ENCODE assay signal across 8 mouse cellular contexts in the genomic region with DNA sequence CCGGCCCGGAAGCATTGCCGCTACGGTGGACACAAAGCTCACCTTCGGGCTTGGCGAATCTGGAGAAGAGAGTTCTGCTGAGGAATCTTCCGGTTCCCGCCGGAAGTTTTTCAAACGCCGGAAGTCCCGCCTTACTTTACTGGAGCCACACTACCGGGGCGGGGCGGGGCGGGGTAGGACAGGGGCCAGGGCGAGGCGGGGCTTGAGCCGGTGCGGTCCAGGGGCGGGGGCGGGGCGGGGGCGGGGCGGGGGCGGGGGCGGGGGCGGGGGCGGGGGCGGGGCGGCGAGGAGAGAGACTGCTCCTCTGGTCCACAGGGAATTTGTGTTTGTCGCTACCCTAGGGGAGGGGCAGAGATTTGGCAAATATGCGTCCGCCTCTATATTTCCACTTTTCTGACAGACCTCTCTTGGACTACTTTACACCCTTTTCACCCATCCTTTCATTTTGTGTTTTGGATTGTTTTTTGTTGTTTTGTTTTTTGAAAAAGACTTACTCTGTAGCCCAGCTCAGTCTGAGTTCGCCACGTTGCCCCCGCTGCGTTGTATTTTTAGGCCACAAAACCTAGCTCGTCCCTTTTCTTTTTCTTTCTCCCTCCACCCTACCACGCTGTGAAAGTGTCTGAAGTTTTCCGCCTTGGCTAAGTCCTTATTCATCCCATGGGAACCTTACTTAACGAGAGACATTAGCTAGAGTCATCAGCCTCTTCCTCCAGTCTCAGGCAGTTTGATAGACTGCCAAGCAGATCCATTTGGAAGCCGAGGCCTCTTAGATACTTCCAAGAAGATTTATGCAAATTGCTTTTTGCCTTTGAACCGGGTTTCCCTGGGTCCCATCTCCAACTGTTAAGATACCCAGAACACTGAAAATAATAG. TPM values are rescaled to one million over a fixed set of nuclear protein-coding genes. Genes with fewer than 3 reads are reported as not detected.
DNase-seq lines count a peak whose midpoint lies in the region; ATAC-seq and TF ChIP-seq lines count a peak whose summit lies in the region.

A gene (minus strand): TSS at position 97 of the 873 bp plus-strand sequence.

- H3K4me3 ChIP-seq in erythroblast, embryonic 14.5 days (replicated peaks), result peak within 1 kb of the TSS; percentile 79
- H3K4me3 ChIP-seq in heart, embryonic 13.5 days, result peak within 1 kb of the TSS; percentile 87
- H3K4me3 ChIP-seq in kidney, postnatal 0 days (replicated peaks; ENCODE audit: low read depth, low read length), result peak within 1 kb of the TSS; percentile 78
- peak within 1 kb of the TSS; percentile 91 for H3K4me3 ChIP-seq in liver, embryonic 13.5 days (replicated peaks)
- peak within 1 kb of the TSS; percentile 77 for H3K4me3 ChIP-seq in stomach, embryonic 15.5 days (replicated peaks)

- no peaks in the 10 kb centered on the region for H3K27me3 ChIP-seq in erythroblast, embryonic 14.5 days (ENCODE audit: control insufficient read depth)
- no peaks in the 10 kb centered on the region for H3K27me3 ChIP-seq in heart, embryonic 13.5 days (replicated peaks)
- H3K27me3 ChIP-seq in kidney, postnatal 0 days (ENCODE audit: insufficient read depth, low read length), result no peaks in the 10 kb centered on the region
- H3K27me3 ChIP-seq in liver, embryonic 13.5 days, result no peaks in the 10 kb centered on the region
- no peaks in the 10 kb centered on the region for H3K27me3 ChIP-seq in stomach, embryonic 15.5 days (replicated peaks)

- TF ChIP-seq CTCF in kidney, postnatal 0 days (IDR thresholded peaks at IDR 0.05; ENCODE audit: low read depth), result no peak

- H3K9ac ChIP-seq in heart, embryonic 13.5 days, result peak within 1 kb of the TSS; percentile 90
- peak within 1 kb of the TSS; percentile 60 for H3K9ac ChIP-seq in kidney, postnatal 0 days (ENCODE audit: low read depth, low read length)
- H3K9ac ChIP-seq in liver, embryonic 13.5 days, result peak within 1 kb of the TSS; percentile 89
- peak within 1 kb of the TSS; percentile 60 for H3K9ac ChIP-seq in stomach, embryonic 15.5 days

- H3K9me3 ChIP-seq in erythroblast, embryonic 14.5 days (ENCODE audit: control insufficient read depth, low read length), result no peaks in the 10 kb centered on the region
- H3K9me3 ChIP-seq in heart, embryonic 13.5 days, result no peaks in the 10 kb centered on the region
- no peaks in the 10 kb centered on the region for H3K9me3 ChIP-seq in kidney, postnatal 0 days (replicated peaks; ENCODE audit: low read length)
- H3K9me3 ChIP-seq in liver, embryonic 13.5 days (replicated peaks), result no peaks in the 10 kb centered on the region
- no peaks in the 10 kb centered on the region for H3K9me3 ChIP-seq in stomach, embryonic 15.5 days

- peak within 1 kb of the TSS; percentile 48 for H3K27ac ChIP-seq in heart, embryonic 13.5 days (replicated peaks)
- peak within 1 kb of the TSS; percentile 80 for H3K27ac ChIP-seq in kidney, postnatal 0 days
- peak within 1 kb of the TSS; percentile 77 for H3K27ac ChIP-seq in liver, embryonic 13.5 days
- H3K27ac ChIP-seq in stomach, embryonic 15.5 days, result peak within 1 kb of the TSS; percentile 33; the same call in 1 of the 2 replicates

- peaks cover 22% of the 10 kb centered on the region for H3K36me3 ChIP-seq in erythroblast, embryonic 14.5 days (ENCODE audit: control insufficient read depth)
- H3K36me3 ChIP-seq in heart, embryonic 13.5 days, result peaks cover 10% of the 10 kb centered on the region
- H3K36me3 ChIP-seq in kidney, postnatal 0 days (ENCODE audit: insufficient read depth, low read length), result 0 out of 2 replicates have a peak, but pooled peaks cover 9% of the 10 kb centered on the region
- peaks cover 6% of the 10 kb centered on the region for H3K36me3 ChIP-seq in liver, embryonic 13.5 days
- no peaks in the 10 kb centered on the region; the same call in 1 of the 2 replicates for H3K36me3 ChIP-seq in stomach, embryonic 15.5 days

- peak; percentile 94 for ATAC-seq in CD4-positive, CD25-positive, alpha-beta regulatory T cell, adult 4 months
- ATAC-seq in heart, embryonic 13.5 days (ENCODE audit: extremely low read depth, insufficient number of reproducible peaks, low FRiP score, low TSS enrichment), result peak; percentile 93
- ATAC-seq in kidney, postnatal 0 days (replicated peaks; ENCODE audit: low FRiP score, low read depth), result peak; percentile 92
- peak; percentile 95 for ATAC-seq in liver, embryonic 13.5 days (ENCODE audit: low read depth)
- peak; percentile 96 for ATAC-seq in stomach, embryonic 15.5 days (ENCODE audit: insufficient read depth, low FRiP score, low read depth)

- 2% methylated on average over 26 of the region's 45 CpGs for WGBS in heart, embryonic 13.5 days
- under 1% methylated on average over 31 of the region's 45 CpGs for WGBS in kidney, postnatal 0 days
- 3% methylated on average over 45 of the region's 45 CpGs for WGBS in liver, embryonic 13.5 days (ENCODE audit: insufficient replicate concordance)
- WGBS in stomach, embryonic 15.5 days, result 1% methylated on average over 41 of the region's 45 CpGs

- H3K4me2 ChIP-seq in heart, embryonic 13.5 days, result peak within 1 kb of the TSS; percentile 94
- H3K4me2 ChIP-seq in kidney, postnatal 0 days (ENCODE audit: low read length), result peak within 1 kb of the TSS; percentile 82
- peak within 1 kb of the TSS; percentile 80 for H3K4me2 ChIP-seq in liver, embryonic 13.5 days
- H3K4me2 ChIP-seq in stomach, embryonic 15.5 days, result peak within 1 kb of the TSS; percentile 94

- peaks cover 32% of the 10 kb centered on the region for H3K4me1 ChIP-seq in erythroblast, embryonic 14.5 days (ENCODE audit: control insufficient read depth)
- peaks cover 20% of the 10 kb centered on the region for H3K4me1 ChIP-seq in heart, embryonic 13.5 days
- peaks cover 14% of the 10 kb centered on the region; the same call in 1 of the 2 replicates for H3K4me1 ChIP-seq in kidney, postnatal 0 days (replicated peaks; ENCODE audit: insufficient read depth, low read length)
- H3K4me1 ChIP-seq in liver, embryonic 13.5 days (replicated peaks), result peaks cover 34% of the 10 kb centered on the region
- 0 out of 2 replicates have a peak, but pooled peaks cover 3% of the 10 kb centered on the region for H3K4me1 ChIP-seq in stomach, embryonic 15.5 days

- DNase-seq in brain, embryonic 18.5 days (ENCODE audit: low read depth, low spot score), result peak; percentile 84
- peak; percentile 93 for DNase-seq in kidney, postnatal 0 days (ENCODE audit: low spot score)
- peak; percentile 80 for DNase-seq in liver, embryonic 13.5 days
- DNase-seq in neural tube, embryonic 10.5 days (ENCODE audit: extremely low spot score, low spot score), result peak; percentile 98

RNA-seq across cellular contexts. Expression of the gene that starts here (rescaled TPM):
- polyA plus RNA-seq in CD4-positive, CD25-positive, alpha-beta regulatory T cell, adult 4 months (2017; shearing (Covaris generic)), result 10 to 100 TPM; 13.9 to 17.4 TPM
- 0.67 and 0.76 TPM in 2 replicates for polyA plus RNA-seq in erythroblast, embryonic 14.5 days (2012)
- polyA plus RNA-seq in heart, embryonic 13.5 days (2015; fragmentation: Nextera tagmentation; extraction: Ambion mirVana), result 10.8 and 12.1 TPM in 2 replicates
- 8.0 and 11.2 TPM in 2 replicates for polyA plus RNA-seq in kidney, postnatal 0 days (2015; fragmentation: Nextera tagmentation; extraction: Ambion mirVana)
- polyA plus RNA-seq in liver, embryonic 13.5 days (2015; fragmentation: Nextera tagmentation; extraction: Ambion mirVana), result 9.0 and 12.4 TPM in 2 replicates
- polyA plus RNA-seq in stomach, embryonic 15.5 days (2015; fragmentation: Nextera tagmentation; extraction: Ambion mirVana), result 13.2 and 13.3 TPM in 2 replicates

Comparison
In these comparisons a context has a peak if more than half of its experiments do, and no peak if none do; other contexts are left out.
1. Peak in every context shown above with its lines: DNase-seq, ATAC-seq, H3K4me3 ChIP-seq and H3K27ac ChIP-seq.